Mouse (Mus musculus) CH12.LX (cell line): Measurements from ENCODE around the gene Cyth3. TPM values are rescaled to one million over a fixed set of nuclear protein-coding genes. Genes with fewer than 3 reads are reported as not detected.

Experiments
- DNase-seq: peaks from one replicate; pipeline ENCODE4 v3.0.0-alpha.2; 2013; ENCODE audit errors: extremely low read depth
- H3K27ac ChIP-seq: 2 replicates; pipeline ENCODE4 v1.5.1; 2012; ENCODE audit warnings: low read depth, mild to moderate bottlenecking, control low read depth, moderate library complexity; ENCODE audit not compliant: insufficient read depth
- H3K27me3 ChIP-seq: replicated peaks from 2 replicates; pipeline ENCODE3; 2012; ENCODE audit warnings: inconsistent platforms
- H3K36me3 ChIP-seq, 2 experiments: replicated peaks in 1 of 2; 2 replicates each; pipeline versions ENCODE3 to v1.6.1; 2012; ENCODE audit warnings: inconsistent platforms in 1 of 2, low read length in 1 of 2, mild to moderate bottlenecking in 1 of 2, mixed read lengths in 1 of 2, moderate library complexity in 1 of 2; ENCODE audit not compliant: control insufficient read depth in 1 of 2, insufficient read depth in 1 of 2
- H3K4me1 ChIP-seq, 2 experiments: 2 replicates each; pipeline ENCODE4 v1.6.1; 2012; ENCODE audit warnings: inconsistent platforms in 1 of 2, moderate library complexity in 1 of 2; ENCODE audit not compliant: insufficient read depth in 2 of 2, control insufficient read depth in 1 of 2
- H3K4me2 ChIP-seq: 2 replicates; pipeline ENCODE4 v1.6.1; 2012; ENCODE audit warnings: low read depth, mild to moderate bottlenecking, control low read depth; ENCODE audit not compliant: poor library complexity, insufficient read depth, severe bottlenecking
- H3K4me3 ChIP-seq, 3 experiments: fragments of 150-350 bp in 1 of 3; sonication (generic) in 1 of 3; replicated peaks in 1 of 3; 2 replicates each; pipeline versions ENCODE3 to v1.5.1; 2011 to 2012; ENCODE audit warnings: low read depth in 2 of 3, low read length in 2 of 3, mild to moderate bottlenecking in 2 of 3, moderate library complexity in 2 of 3, control low read depth in 1 of 3, improper control_type of control experiment in 1 of 3, inconsistent platforms in 1 of 3, mixed read lengths in 1 of 3; ENCODE audit not compliant: poor library complexity in 1 of 3
- H3K79me2 ChIP-seq: replicated peaks from 2 replicates; pipeline ENCODE4 v1.6.1; 2012; ENCODE audit warnings: mild to moderate bottlenecking, moderate library complexity; ENCODE audit not compliant: control insufficient read depth, poor library complexity, insufficient read depth, severe bottlenecking; ENCODE audit errors: extremely low read depth
- H3K9ac ChIP-seq: 2 replicates; pipeline ENCODE4 v1.6.1; 2012; ENCODE audit warnings: low read depth, mild to moderate bottlenecking, control low read depth, moderate library complexity; ENCODE audit not compliant: insufficient read depth
- H3K9me3 ChIP-seq: replicated peaks from 2 replicates; pipeline ENCODE3; 2012; ENCODE audit warnings: low read length, inconsistent platforms, mixed read lengths
- BHLHE40 ChIP-seq: IDR thresholded peaks from 2 replicates; pipeline ENCODE4 v1.6.1; 2011; ENCODE audit warnings: mild to moderate bottlenecking, low read depth, low read length, improper control_type of control experiment
- CHD2 ChIP-seq: IDR thresholded peaks from 2 replicates; pipeline ENCODE4 v1.6.1; 2011; ENCODE audit warnings: low read length, improper control_type of control experiment
- CTCF ChIP-seq, 2 experiments: IDR thresholded peaks in 1 of 2; conservative IDR thresholded peaks in 1 of 2; 2 replicates each; pipeline ENCODE4 v1.5.1; 2011 to 2012; ENCODE audit warnings: low read depth in 2 of 2, low read length in 2 of 2, improper control_type of control experiment in 1 of 2, inconsistent platforms in 1 of 2, mild to moderate bottlenecking in 1 of 2, moderate library complexity in 1 of 2
- EP300 ChIP-seq: IDR thresholded peaks from 2 replicates; pipeline ENCODE4 v1.6.1; 2011; ENCODE audit warnings: low read length, improper control_type of control experiment
- IRF4 ChIP-seq: IDR thresholded peaks from 2 replicates; pipeline ENCODE4 v1.6.1; 2014; ENCODE audit warnings: low read depth, mild to moderate bottlenecking, inconsistent platforms, low read length, improper control_type of control experiment
- JUND ChIP-seq: conservative IDR thresholded peaks from 2 replicates; pipeline ENCODE4 v1.6.1; 2011; ENCODE audit warnings: low read depth, low read length, improper control_type of control experiment
- MXI1 ChIP-seq: IDR thresholded peaks from 2 replicates; pipeline ENCODE4 v1.6.1; 2011; ENCODE audit warnings: mild to moderate bottlenecking, low read depth, low read length, improper control_type of control experiment
- NRF1 ChIP-seq: IDR thresholded peaks from 2 replicates; pipeline ENCODE4 v1.6.1; 2014; ENCODE audit warnings: low read depth, mild to moderate bottlenecking, inconsistent platforms, low read length, improper control_type of control experiment, moderate library complexity
- PAX5 ChIP-seq: IDR thresholded peaks from 2 replicates; pipeline ENCODE4 v1.6.1; 2012; ENCODE audit warnings: low read length, inconsistent platforms, mixed read lengths
- SIN3A ChIP-seq: IDR thresholded peaks from 2 replicates; pipeline ENCODE4 v1.6.1; 2012; ENCODE audit warnings: low read length, improper control_type of control experiment, inconsistent platforms
- TBP ChIP-seq: conservative IDR thresholded peaks from 2 replicates; pipeline ENCODE4 v1.6.1; 2011; ENCODE audit warnings: low read depth, low read length, improper control_type of control experiment
- USF1 ChIP-seq: IDR thresholded peaks from 2 replicates; pipeline ENCODE4 v1.6.1; 2014; ENCODE audit warnings: low read depth, mild to moderate bottlenecking, inconsistent platforms, low read length, improper control_type of control experiment
- USF2 ChIP-seq: conservative IDR thresholded peaks from 2 replicates; pipeline ENCODE4 v1.6.1; 2011; ENCODE audit warnings: low read depth, low read length, improper control_type of control experiment
- ZC3H11A ChIP-seq: IDR thresholded peaks from 2 replicates; pipeline ENCODE4 v1.6.1; 2012; ENCODE audit warnings: low read depth, mild to moderate bottlenecking, inconsistent platforms, low read length, improper control_type of control experiment
- ZNF384 ChIP-seq: IDR thresholded peaks from 2 replicates; pipeline ENCODE4 v1.6.1; 2012; ENCODE audit warnings: low read depth, low read length, improper control_type of control experiment, inconsistent platforms
- dilution Hi-C: fragments of 300-500 bp; cut with MboI; formaldehyde crosslinking; loops from 2 replicates; pipeline ENCODE4 v1.14.3; 2020; ENCODE audit warnings: low sequenced_read_pairs; ENCODE audit not compliant: extremely low pct_unique_long_range_greater_than_20kb, extremely low pct_ligation_motif_present
- in situ Hi-C: fragments of 300-500 bp; cut with MboI; formaldehyde crosslinking; loops from 3 replicates; pipeline ENCODE4 v1.14.3; 2019; ENCODE audit warnings: low sequenced_read_pairs, low pct_ligation_motif_present, low pct_unique_long_range_greater_than_20kb, mixed read lengths
- polyA plus RNA-seq: library from polyadenylated mRNA; unstranded; fragments of >175 nt; gene quantifications from 2 replicates; pipeline ENCODE4 v1.2.1, GENCODE M21; 2012; ENCODE audit warnings: low read depth; ENCODE audit not compliant: insufficient read length
- total RNA-seq, 2 experiments: library from RNA; depleted of rRNA; stranded (reverse); fragments of 300-350 nt in 1 of 2; fragments of >200 nt in 1 of 2; gene quantifications; 2 replicates each; pipeline ENCODE4 v1.2.3; 2012 to 2014

Cyth3 gene
- total and polyA plus RNA-seq, 3 experiments, result 3.3 to 5.4 (median 4.8) TPM

- no peak overlapping the region for H3K27ac ChIP-seq
- peak overlapping the region; percentile 78 for H3K4me2 ChIP-seq
- H3K4me1 ChIP-seq, result peaks cover 0 to 23% of the 10 kb centered on the region in 2 experiments; a peak in 2 of 4 replicates
- H3K9me3 ChIP-seq, result no peaks in the 10 kb centered on the region
- dilution Hi-C loops, result no loop called here
- peaks cover 8% of the 10 kb centered on the region; the same call in 1 of the 2 replicates for H3K79me2 ChIP-seq
- peak overlapping the region; percentile 65 to 88 (median 83) for H3K4me3 ChIP-seq
- in situ Hi-C loops, result no loop called here
- H3K27me3 ChIP-seq, result no peaks in the 10 kb centered on the region
- H3K9ac ChIP-seq, result peak overlapping the region; percentile 96
- DNase-seq, result no peak
- TF ChIP-seq EP300 (0 out of 2 replicates have a peak, but pooled peaks have one; percentile 7), SIN3A (peak; percentile 78), MXI1 (peak; percentile 16; the same call in 1 of the 2 replicates), JUND (no peak)
- H3K36me3 ChIP-seq, result peaks cover 9 to 21% of the 10 kb centered on the region in 2 experiments
These were observed 108.7 kb downstream of the Cyth3 start for GRCm38 (mm10) chr5:143730915-143731314.

- Histone ChIP-seq H3K27me3 (peaks cover 2% of the 10 kb centered on the region), H3K9me3 (no peaks in the 10 kb centered on the region), H3K4me1 (peaks cover 0 to 23% of the 10 kb centered on the region in 2 experiments; a peak in 2 of 4 replicates), H3K36me3 (peaks cover 5 to 15% of the 10 kb centered on the region in 2 experiments), H3K27ac (0 out of 2 replicates have a peak overlapping the region, but pooled peaks have one; percentile 12), H3K4me2 (peak overlapping the region; percentile 78), H3K9ac (peak overlapping the region; percentile 96), H3K79me2 (peaks cover 8% of the 10 kb centered on the region; the same call in 1 of the 2 replicates), H3K4me3 (peak overlapping the region; percentile 65 to 88 (median 83))
- TF ChIP-seq NRF1 (no peak), CHD2 (no peak), IRF4 (no peak), BHLHE40 (no peak), USF2 (no peak), MXI1 (peak; percentile 27; the same call in 1 of the 2 replicates), TBP (no peak), SIN3A (peak; percentile 42; the same call in 1 of the 2 replicates), ZNF384 (no peak), USF1 (no peak), CTCF (conservative IDR thresholded peaks at IDR 0.05 in 1 of 2, IDR thresholded peaks at IDR 0.05 in 1 of 2; ENCODE audit: low read depth in 2 of 2, low read length in 2 of 2) (no peak), PAX5 (no peak), ZC3H11A (no peak)
- dilution Hi-C loops, result no loop called here
- in situ Hi-C loops, result no loop called here
- DNase-seq, result no peak
These were observed 109.4 kb downstream of the Cyth3 start for GRCm38 (mm10) chr5:143731483-143732112.
